Mouse (Mus musculus) B cell, adult 62 days (primary cell): Measurements from ENCODE around the gene Nde1. TPM values are rescaled to one million over a fixed set of nuclear protein-coding genes. Genes with fewer than 3 reads are reported as not detected.

ENCODE experiments used
- total RNA-seq: library from RNA; stranded (reverse); gene quantifications from 4 replicates; pipeline ENCODE4 v1.2.4, GENCODE M21; 2023

Gene Nde1
- total RNA-seq: 35.1 to 44.6 TPM (median 38.7 TPM) in 4 replicates

DNA sequence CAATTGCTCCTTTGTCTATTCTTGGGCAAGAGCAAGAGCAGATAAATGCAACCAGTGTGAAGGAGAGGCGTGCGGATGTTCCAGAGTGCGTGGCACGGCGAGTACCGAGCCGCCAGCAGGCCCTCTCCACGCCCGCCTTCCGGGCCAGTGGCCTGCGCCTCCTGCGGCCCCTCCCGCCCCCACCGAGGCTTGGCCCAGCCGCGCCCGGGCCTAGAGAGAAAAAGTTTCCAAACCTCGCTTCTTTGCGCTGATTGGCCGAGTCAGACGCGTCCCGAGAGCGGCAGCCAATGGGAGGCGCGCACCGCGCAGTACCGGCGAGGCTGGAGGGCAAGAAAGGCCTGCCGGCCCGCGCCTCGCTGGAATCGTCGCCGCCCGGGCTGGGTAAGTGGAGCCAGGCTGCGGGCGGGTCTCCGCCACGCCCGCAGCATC, at the start of gene Nde1, which contains the start of gene Marf1:
Gene Nde1 (plus strand): TSS at position 288 of the 429 bp plus-strand sequence.
Gene Marf1 (minus strand): TSS at position 364 of the 429 bp plus-strand sequence.

Other genes with a start within 250 kb of the Nde1 start
- gene 2900011O08Rik, start 176.7 kb upstream of the Nde1 start, total RNA-seq: not detected in 4 replicates
- gene Ifitm7, start 176.4 kb upstream of the Nde1 start, total RNA-seq: not detected in 4 replicates
- gene Marf1, start 76 bp downstream of the Nde1 start, total RNA-seq: 58.6 to 68.0 TPM (median 65.3 TPM) in 4 replicates
- 0.24 TPM in 1 of 4 replicates, not detected in the others for gene Myh11, start 128.1 kb downstream of the Nde1 start, total RNA-seq
- 32.9 to 36.2 TPM (median 36.0 TPM) in 4 replicates for gene Fopnl, start 154.1 kb downstream of the Nde1 start, total RNA-seq
- gene Abcc1, start 198.3 kb downstream of the Nde1 start, total RNA-seq: 55.3 to 61.6 TPM (median 58.5 TPM) in 4 replicates